Mouse (Mus musculus) monocyte, adult 2 months (primary cell): Measurements from ENCODE around the gene Ccdc189.

ENCODE experiments used
- DNase-seq, 2 experiments: peaks; one replicate each; pipeline ENCODE4 v3.0.0; 2022; ENCODE audit warnings: low spot score in 2 of 2, low read depth in 1 of 2

Ccdc189 gene

GRCm38 (mm10) chr7:127592575-127592974 lies 4.2 kb upstream of the Ccdc189 start:
- DNase-seq = no peak

GRCm38 (mm10) chr7:127591108-127591507 lies 2.7 kb upstream of the Ccdc189 start:
- no peak for DNase-seq

GRCm38 (mm10) chr7:127589637-127590036 lies 1.2 kb upstream of the Ccdc189 start:
- DNase-seq = no peak

- no peak for DNase-seq
These were observed 506 bp upstream of the Ccdc189 start for GRCm38 (mm10) chr7:127588901-127589300.

- no peak for DNase-seq
These were observed 1.2 kb downstream of the Ccdc189 start for GRCm38 (mm10) chr7:127587196-127587595.

GRCm38 (mm10) chr7:127586149-127586548 lies 2.2 kb downstream of the Ccdc189 start:
- DNase-seq = no peak

- DNase-seq = no peak
These were observed 3.4 kb downstream of the Ccdc189 start for GRCm38 (mm10) chr7:127585031-127585430.

- no peak for DNase-seq
These were observed 5.1 kb downstream of the Ccdc189 start for GRCm38 (mm10) chr7:127583260-127583659.

GRCm38 (mm10) chr7:127574115-127574514 lies 14.3 kb downstream of the Ccdc189 start:
- no peak for DNase-seq

GRCm38 (mm10) chr7:127573503-127574008 lies 14.8 kb downstream of the Ccdc189 start:
- no peak for DNase-seq

GRCm38 (mm10) chr7:127572895-127573471 lies 15.4 kb downstream of the Ccdc189 start, which contains the start of gene Phkg2:
TSS of gene Phkg2 (plus strand) at chr7:127573340.
- DNase-seq = peak; percentile 82 to 85

- DNase-seq = no peak
These were observed 23.8 kb downstream of the Ccdc189 start for GRCm38 (mm10) chr7:127564381-127565150.

GRCm38 (mm10) chr7:127561340-127561858 lies 27.0 kb downstream of the Ccdc189 start, which contains the start of gene Tmem265:
TSS of gene Tmem265 (plus strand) at chr7:127561390.
- no peak for DNase-seq

- no peak for DNase-seq
These were observed 27.8 kb downstream of the Ccdc189 start for GRCm38 (mm10) chr7:127560580-127560979.

- DNase-seq = no peak
These were observed 36.8 kb downstream of the Ccdc189 start for GRCm38 (mm10) chr7:127551558-127551957.

GRCm38 (mm10) chr7:127549116-127549835 lies 39.1 kb downstream of the Ccdc189 start:
- no peak for DNase-seq

GRCm38 (mm10) chr7:127541671-127542070 lies 46.7 kb downstream of the Ccdc189 start:
- no peak for DNase-seq
